Mouse (Mus musculus): ENCODE measurements at regions not wholly inside any gene's neighbourhood (a gene's known extent, or its start where the extent isn't known, plus 50 kb on each side); places are given as distances from the start of the nearest gene placed in this dataset.

DNA sequence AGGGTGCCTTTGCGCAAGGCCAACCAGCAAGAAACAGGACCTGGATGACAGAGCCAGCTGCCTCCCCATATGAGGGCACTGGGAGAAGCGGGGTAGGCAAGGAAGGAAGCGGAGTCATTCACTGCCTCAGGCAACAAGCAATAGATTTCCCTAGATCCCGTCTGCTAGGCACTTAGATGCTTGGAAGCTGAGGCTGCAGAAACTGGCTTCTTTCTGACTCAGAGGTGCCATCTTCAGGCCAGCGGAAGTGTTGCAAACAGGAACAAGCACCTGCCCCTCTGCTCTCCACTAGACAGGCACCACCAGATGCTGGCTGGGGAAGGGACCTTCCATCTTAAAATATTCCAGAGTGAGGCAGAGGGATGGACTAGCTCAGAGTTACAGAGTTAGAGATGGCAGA is 188.0 kb downstream of the 4933412E24Rik start:
- TF ChIP-seq CTCF (IDR thresholded peaks at IDR 0.05) (peak; percentile 91), EP300 (IDR thresholded peaks at IDR 0.05) (no peak)
